Mouse (Mus musculus): ENCODE results near the gene Pla2g15.

- no peak for TF ChIP-seq E2F4 (IDR thresholded peaks at IDR 0.05; ENCODE audit: insufficient replicate concordance, low read depth, low read length)
- TF ChIP-seq ZC3H11A (IDR thresholded peaks at IDR 0.05; ENCODE audit: low read depth, low read length), result no peak
- no peak for TF ChIP-seq IRF4 (IDR thresholded peaks at IDR 0.05; ENCODE audit: low read depth, low read length)
- TF ChIP-seq RCOR1 (conservative IDR thresholded peaks at IDR 0.05; ENCODE audit: low read depth, low read length), result no peak
- no peak for TF ChIP-seq EP300 (IDR thresholded peaks at IDR 0.05; ENCODE audit: low read length)
- TF ChIP-seq CTCF (conservative IDR thresholded peaks at IDR 0.05 in 1 of 2, IDR thresholded peaks at IDR 0.05 in 1 of 2; ENCODE audit: low read depth in 2 of 2, low read length in 2 of 2), result no peak
- no peak for TF ChIP-seq NRF1 (IDR thresholded peaks at IDR 0.05; ENCODE audit: low read depth, low read length)
- TF ChIP-seq ZNF384 (IDR thresholded peaks at IDR 0.05; ENCODE audit: low read depth, low read length), result no peak
- TF ChIP-seq JUN (IDR thresholded peaks at IDR 0.05; ENCODE audit: insufficient read depth, low read depth, low read length), result no peak
- no peak for TF ChIP-seq MEF2A (IDR thresholded peaks at IDR 0.05; ENCODE audit: borderline replicate concordance, low read depth, low read length)
- TF ChIP-seq POLR2A (IDR thresholded peaks at IDR 0.05; ENCODE audit: low read depth, low read length), result no peak
- TF ChIP-seq MYC (IDR thresholded peaks at IDR 0.05; ENCODE audit: low read depth, low read length), result no peak
- no peak for TF ChIP-seq BHLHE40 (IDR thresholded peaks at IDR 0.05; ENCODE audit: low read depth, low read length)
- no peak for TF ChIP-seq ETS1 (conservative IDR thresholded peaks at IDR 0.05; ENCODE audit: low read depth, low read length)
These were observed 13.1 kb downstream of the Pla2g15 start for GRCm38 (mm10) chr8:106163251-106163650.
